Mouse (Mus musculus): ENCODE measurements around the gene Ankrd52.

The Ankrd52 gene

GRCm38 (mm10) chr10:128370021-128370420, 6.9 kb upstream of the Ankrd52 start:
- no peak for DNase-seq

GRCm38 (mm10) chr10:128370601-128371000, 6.3 kb upstream of the Ankrd52 start:
- no peak for DNase-seq

GRCm38 (mm10) chr10:128372142-128372541, 4.8 kb upstream of the Ankrd52 start:
- DNase-seq: no peak

- DNase-seq: no peak
These were observed 3.7 kb upstream of the Ankrd52 start for GRCm38 (mm10) chr10:128372989-128373748.

GRCm38 (mm10) chr10:128374393-128374792, 2.5 kb upstream of the Ankrd52 start:
- peak; percentile 41 for DNase-seq

- DNase-seq: no peak
These were observed 838 bp upstream of the Ankrd52 start for GRCm38 (mm10) chr10:128376099-128376454.

GRCm38 (mm10) chr10:128377222-128377939, 466 bp downstream of the Ankrd52 start:
- peak; percentile 70 for DNase-seq

- no peak for DNase-seq
These were observed 1.1 kb downstream of the Ankrd52 start for GRCm38 (mm10) chr10:128377940-128378448.

- no peak for DNase-seq
These were observed 1.5 kb downstream of the Ankrd52 start for GRCm38 (mm10) chr10:128378462-128378861.

- DNase-seq: no peak
These were observed 2.3 kb downstream of the Ankrd52 start for GRCm38 (mm10) chr10:128379260-128379659.

- peak; percentile 57 for DNase-seq
These were observed 3.6 kb downstream of the Ankrd52 start for GRCm38 (mm10) chr10:128380565-128380964.

GRCm38 (mm10) chr10:128382482-128382881, 5.6 kb downstream of the Ankrd52 start:
- no peak for DNase-seq

- DNase-seq: no peak
These were observed 9.0 kb downstream of the Ankrd52 start for GRCm38 (mm10) chr10:128385902-128386301.

GRCm38 (mm10) chr10:128388941-128389340, 12.0 kb downstream of the Ankrd52 start:
- DNase-seq: no peak

GRCm38 (mm10) chr10:128389570-128389969, 12.7 kb downstream of the Ankrd52 start:
- no peak for DNase-seq

- no peak for DNase-seq
These were observed 13.5 kb downstream of the Ankrd52 start for GRCm38 (mm10) chr10:128390366-128390765.

- DNase-seq: no peak
These were observed 14.9 kb downstream of the Ankrd52 start for GRCm38 (mm10) chr10:128391850-128392249.

- no peak for DNase-seq
These were observed 19.2 kb downstream of the Ankrd52 start for GRCm38 (mm10) chr10:128396017-128396673.

GRCm38 (mm10) chr10:128396716-128397264, 19.9 kb downstream of the Ankrd52 start:
- no peak for DNase-seq

- no peak for DNase-seq
These were observed 20.6 kb downstream of the Ankrd52 start for GRCm38 (mm10) chr10:128397466-128397865.

GRCm38 (mm10) chr10:128400338-128400737, 23.4 kb downstream of the Ankrd52 start:
- no peak for DNase-seq

GRCm38 (mm10) chr10:128401056-128401455, 24.1 kb downstream of the Ankrd52 start, which contains the start of gene Slc39a5:
Gene Slc39a5, minus strand, starts transcription at chr10:128401229.
- no peak for DNase-seq

GRCm38 (mm10) chr10:128401638-128402037, 24.7 kb downstream of the Ankrd52 start:
- DNase-seq: no peak
